Mouse (Mus musculus) megakaryocyte, embryonic 14.5 days (primary cell): Measurements from ENCODE around the gene Frmpd2.

Experiments
- FLI1 ChIP-seq: IDR thresholded peaks from 2 replicates; pipeline ENCODE4 v1.6.1; 2012; ENCODE audit warnings: low read length, inconsistent platforms, mixed read lengths
- GATA1 ChIP-seq: IDR thresholded peaks from 3 replicates; pipeline ENCODE4 v1.6.1; 2012; ENCODE audit warnings: mixed read lengths, low read length, inconsistent platforms, borderline replicate concordance

- TF ChIP-seq GATA1 (no peak), FLI1 (no peak)
Observed at GRCm38 (mm10) chr14:33573643-33574042, 102.1 kb downstream of the Frmpd2 start.
